Mouse (Mus musculus) intestine, embryonic 14.5 days (tissue): ENCODE results near the gene B3gnt3. TPM values are rescaled to one million over a fixed set of nuclear protein-coding genes. Genes with fewer than 3 reads are reported as not detected.
A peak's percentile ranks its signal among the peaks of the same experiment; 100 is the strongest.

Experiments used
- ATAC-seq: fragments of 200-750 bp; cut with Nextera tagmentation; replicated peaks from 2 replicates; pipeline ENCODE4 v1.8.0; 2017; ENCODE audit warnings: low read depth, moderate number of reproducible peaks, moderate TSS enrichment, moderate library complexity; ENCODE audit not compliant: low FRiP score, low TSS enrichment
- DNase-seq: peaks from one replicate; pipeline ENCODE4 v3.0.0-alpha.2; 2018; ENCODE audit warnings: low spot score
- H3K27ac ChIP-seq: fragments of 300-500 bp; sonication (generic); 2 replicates; pipeline ENCODE4 v1.5.1; 2014; ENCODE audit warnings: low read depth, mild to moderate bottlenecking, control low read depth
- H3K27me3 ChIP-seq: fragments of 300-500 bp; sonication (generic); replicated peaks from 2 replicates; pipeline ENCODE4 v1.6.1; 2014; ENCODE audit warnings: low read length, control low read depth; ENCODE audit not compliant: control insufficient read depth, insufficient read depth
- H3K36me3 ChIP-seq: fragments of 300-500 bp; sonication (generic); 2 replicates; pipeline ENCODE4 v1.6.1; 2014; ENCODE audit warnings: low read length, control low read depth; ENCODE audit not compliant: control insufficient read depth, insufficient read depth
- H3K4me1 ChIP-seq: fragments of 300-500 bp; sonication (generic); replicated peaks from 2 replicates; pipeline ENCODE4 v1.6.1; 2014; ENCODE audit warnings: low read length, control low read depth, mixed read lengths; ENCODE audit not compliant: control insufficient read depth, insufficient read depth
- H3K4me2 ChIP-seq: fragments of 300-500 bp; sonication (generic); 2 replicates; pipeline ENCODE4 v1.6.1; 2014; ENCODE audit warnings: low read length
- H3K4me3 ChIP-seq: fragments of 300-500 bp; sonication (generic); 2 replicates; pipeline ENCODE4 v1.5.1; 2014; ENCODE audit warnings: low read depth, low read length, control low read depth, mixed read lengths
- H3K9ac ChIP-seq: fragments of 300-500 bp; sonication (generic); 2 replicates; pipeline ENCODE4 v1.6.1; 2014; ENCODE audit warnings: mild to moderate bottlenecking, low read length
- H3K9me3 ChIP-seq: fragments of 300-500 bp; sonication (generic); 2 replicates; pipeline ENCODE4 v1.6.1; 2016; ENCODE audit warnings: low read length, control low read depth; ENCODE audit not compliant: control insufficient read depth
- whole genome bisulfite sequencing: fragments of 180-500 bp; shearing (Covaris S2); extraction: QIAGEN DNeasy Blood & Tissue Kit; methylation state at CpG from one replicate; pipeline ENCODE4 v1.1.7; 2014; 5-methylcytosine and 5-hydroxymethylcytosine counted together
- polyA plus RNA-seq: library from polyadenylated mRNA; unstranded; fragments of >200 nt; fragmentation: Nextera tagmentation; extraction: Ambion mirVana; gene quantifications from 2 replicates; pipeline ENCODE4 v1.2.1, GENCODE M21; 2014

The B3gnt3 gene
- polyA plus RNA-seq, 1 experiment from 2014 or later: 8.4 TPM

DNA sequence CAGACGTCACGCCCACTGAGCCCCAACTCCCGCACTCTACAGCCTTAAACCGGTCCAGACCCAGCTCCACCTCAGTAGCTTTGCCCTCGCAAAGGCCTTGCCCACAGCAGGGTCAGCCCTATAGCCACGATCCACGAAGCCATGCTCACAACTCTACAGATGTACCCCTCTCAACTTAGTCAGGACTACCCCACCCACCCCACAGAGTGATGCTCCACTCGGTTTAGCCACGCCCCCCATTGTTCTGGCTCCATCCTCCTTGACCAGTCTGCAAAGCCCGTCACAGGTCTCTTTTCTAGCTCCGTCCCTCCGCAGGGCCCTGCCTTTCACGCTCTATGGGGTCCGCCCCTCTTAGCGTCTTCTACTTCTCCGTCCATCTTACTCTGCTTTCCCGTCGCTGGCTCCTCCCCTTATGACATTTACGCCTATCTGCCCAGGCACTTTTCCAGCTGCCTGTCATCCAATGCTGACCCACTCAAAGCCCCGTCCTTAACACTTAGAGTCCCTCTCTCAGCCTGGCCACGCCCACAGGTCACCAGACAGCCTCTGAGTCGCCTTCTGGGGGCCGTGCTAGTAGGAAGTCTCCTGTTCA lies 15.3 kb downstream of the B3gnt3 start:
- peak overlapping the region; percentile 19 for H3K4me3 ChIP-seq
- H3K27ac ChIP-seq: no peak overlapping the region
- ATAC-seq (peak; percentile 47), DNase-seq (peak; percentile 71)
- no peak overlapping the region for H3K9ac ChIP-seq
- H3K4me1 ChIP-seq: peaks cover 4% of the 10 kb centered on the region
- H3K36me3 ChIP-seq: no peaks in the 10 kb centered on the region
- H3K9me3 ChIP-seq: no peaks in the 10 kb centered on the region
- peak overlapping the region; percentile 46 for H3K4me2 ChIP-seq
- peaks cover 100% of the 10 kb centered on the region for H3K27me3 ChIP-seq
- whole genome bisulfite sequencing: 2% methylated on average over 23 of the region's 23 CpGs

- no peak overlapping the region for H3K9ac ChIP-seq
- peaks cover 4% of the 10 kb centered on the region for H3K4me1 ChIP-seq
- no peak for DNase-seq
- H3K27me3 ChIP-seq: peaks cover 100% of the 10 kb centered on the region
- H3K36me3 ChIP-seq: no peaks in the 10 kb centered on the region
- H3K9me3 ChIP-seq: no peaks in the 10 kb centered on the region
- no peak overlapping the region for H3K27ac ChIP-seq
- peak overlapping the region; percentile 46 for H3K4me2 ChIP-seq
- 6% methylated on average over 29 of the region's 29 CpGs for WGBS
- H3K4me3 ChIP-seq: peak overlapping the region; percentile 19
- ATAC-seq: peak; percentile 45; the same call in 1 of the 2 replicates
These were observed 16.0 kb downstream of the B3gnt3 start for GRCm38 (mm10) chr8:71685573-71685972.

DNA sequence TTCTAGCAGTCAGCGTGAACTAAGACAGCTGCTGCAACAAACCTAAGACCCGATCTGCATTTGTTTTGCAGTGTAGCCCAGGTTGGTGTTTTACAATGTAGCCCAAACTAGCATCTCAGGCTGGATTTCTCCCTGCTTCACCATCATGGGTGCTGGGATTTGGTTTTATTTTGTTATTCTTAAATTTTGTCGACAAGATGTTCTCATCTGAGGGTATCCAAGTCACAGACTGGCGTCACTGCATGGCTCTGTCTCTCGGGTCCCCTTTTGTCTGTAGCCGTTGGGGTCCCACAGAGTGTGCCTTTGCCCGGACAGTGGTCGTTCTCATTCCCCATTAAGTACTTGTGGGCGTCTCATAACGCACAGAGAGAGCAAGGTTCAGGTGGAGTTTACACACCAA lies 16.9 kb downstream of the B3gnt3 start:
- H3K27me3 ChIP-seq: peaks cover 100% of the 10 kb centered on the region
- H3K9me3 ChIP-seq: no peaks in the 10 kb centered on the region
- no peak overlapping the region for H3K27ac ChIP-seq
- peaks cover 4% of the 10 kb centered on the region for H3K4me1 ChIP-seq
- ATAC-seq (no peak), DNase-seq (no peak)
- H3K36me3 ChIP-seq: no peaks in the 10 kb centered on the region
- 31% methylated on average over 10 of the region's 10 CpGs for whole genome bisulfite sequencing
- no peak overlapping the region for H3K4me2 ChIP-seq
- H3K4me3 ChIP-seq: no peak overlapping the region
- no peak overlapping the region for H3K9ac ChIP-seq

- ATAC-seq (no peak), DNase-seq (no peak)
- 74% methylated on average over 12 of the region's 12 CpGs for WGBS
- Histone ChIP-seq H3K27me3 (peaks cover 100% of the 10 kb centered on the region), H3K27ac (no peak overlapping the region), H3K4me3 (no peak overlapping the region), H3K4me2 (no peak overlapping the region), H3K36me3 (no peaks in the 10 kb centered on the region), H3K9ac (no peak overlapping the region), H3K4me1 (peaks cover 4% of the 10 kb centered on the region), H3K9me3 (no peaks in the 10 kb centered on the region)
These were observed 18.8 kb downstream of the B3gnt3 start for GRCm38 (mm10) chr8:71682832-71683231.

GRCm38 (mm10) chr8:71681369-71681915 lies 20.1 kb downstream of the B3gnt3 start:
- DNase-seq: peak; percentile 61
- H3K9me3 ChIP-seq: no peaks in the 10 kb centered on the region
- H3K4me2 ChIP-seq: no peak overlapping the region
- WGBS: 18% methylated on average over 18 of the region's 18 CpGs
- no peak overlapping the region for H3K27ac ChIP-seq
- H3K36me3 ChIP-seq: no peaks in the 10 kb centered on the region
- peaks cover 89% of the 10 kb centered on the region for H3K27me3 ChIP-seq
- no peak for ATAC-seq
- H3K4me3 ChIP-seq: no peak overlapping the region
- no peak overlapping the region for H3K9ac ChIP-seq
- peaks cover 4% of the 10 kb centered on the region for H3K4me1 ChIP-seq

DNA sequence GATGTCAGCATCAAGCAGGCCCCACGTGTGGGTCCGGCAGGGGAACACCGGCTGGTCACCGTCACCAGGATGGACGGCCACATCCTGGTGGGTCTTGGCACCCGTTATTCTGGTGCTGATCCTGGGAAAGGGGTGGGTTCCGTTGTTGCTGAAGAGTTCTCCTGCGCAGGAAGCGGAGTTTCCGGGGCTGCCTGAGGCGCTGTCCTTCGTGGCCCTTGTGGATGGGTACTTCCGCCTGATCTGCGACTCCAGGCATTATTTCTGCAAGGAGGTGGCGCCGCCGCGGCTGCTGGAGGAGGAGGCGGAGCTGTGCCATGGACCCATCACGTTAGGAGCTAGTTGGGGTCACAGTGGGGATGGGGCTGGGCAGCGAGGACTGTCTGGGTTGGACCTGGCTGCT lies 21.1 kb downstream of the B3gnt3 start:
- Histone ChIP-seq H3K4me3 (no peak overlapping the region), H3K4me1 (0 out of 2 replicates have a peak, but pooled peaks cover 3% of the 10 kb centered on the region)

DNA sequence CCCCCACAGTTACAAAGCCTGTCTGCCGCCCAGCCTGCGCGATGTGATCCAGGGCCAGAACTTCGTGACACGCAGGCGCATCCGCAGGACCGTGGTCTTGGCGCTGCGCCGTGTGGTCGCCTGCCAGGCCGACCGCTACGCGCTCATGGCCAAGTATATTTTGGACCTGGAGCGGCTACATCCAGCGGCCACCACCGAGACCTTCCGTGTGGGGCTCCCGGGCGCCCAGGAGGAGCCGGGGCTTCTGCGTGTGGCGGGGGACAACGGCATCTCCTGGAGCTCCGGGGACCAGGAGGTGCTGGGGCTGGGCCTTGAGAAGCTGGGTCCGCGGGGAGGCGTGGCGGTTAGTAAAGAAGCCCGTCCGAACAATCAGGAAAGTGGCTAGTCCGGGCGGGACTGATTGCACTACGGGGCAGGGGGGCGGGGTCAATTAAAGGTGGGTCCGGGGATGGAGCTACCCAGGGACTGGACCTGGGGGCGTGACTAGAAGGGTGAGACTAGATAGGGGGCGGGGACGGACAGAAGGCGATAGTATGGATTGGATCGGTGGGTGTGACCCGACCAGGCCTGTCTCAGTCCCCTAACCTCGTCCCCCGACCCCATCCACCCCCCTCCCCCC lies 21.9 kb downstream of the B3gnt3 start:
- Histone ChIP-seq H3K9me3 (no peaks in the 10 kb centered on the region), H3K4me3 (peak overlapping the region; percentile 15; the same call in 1 of the 2 replicates), H3K27ac (no peak overlapping the region), H3K4me1 (0 out of 2 replicates have a peak, but pooled peaks cover 3% of the 10 kb centered on the region), H3K9ac (no peak overlapping the region), H3K27me3 (peaks cover 77% of the 10 kb centered on the region), H3K4me2 (peak overlapping the region; percentile 49), H3K36me3 (no peaks in the 10 kb centered on the region)
- WGBS: 3% methylated on average over 46 of the region's 46 CpGs
- ATAC-seq (0 out of 2 replicates have a peak, but pooled peaks have one; percentile 19), DNase-seq (peak; percentile 57)

More for the DNA sequence above, 21.1 kb downstream of the B3gnt3 start:
- H3K27me3 ChIP-seq: peaks cover 80% of the 10 kb centered on the region
- no peaks in the 10 kb centered on the region for H3K36me3 ChIP-seq
- H3K4me2 ChIP-seq: no peak overlapping the region; the same call in 1 of the 2 replicates
- H3K27ac ChIP-seq: no peak overlapping the region
- H3K9ac ChIP-seq: no peak overlapping the region
- no peaks in the 10 kb centered on the region for H3K9me3 ChIP-seq
- WGBS: 7% methylated on average over 21 of the region's 21 CpGs
- DNase-seq (no peak), ATAC-seq (no peak)

- DNase-seq (no peak), ATAC-seq (no peak)
- peaks cover 71% of the 10 kb centered on the region for H3K27me3 ChIP-seq
- H3K4me1 ChIP-seq: 0 out of 2 replicates have a peak, but pooled peaks cover 3% of the 10 kb centered on the region
- no peaks in the 10 kb centered on the region for H3K9me3 ChIP-seq
- no peak overlapping the region for H3K27ac ChIP-seq
- 27% methylated on average over 16 of the region's 16 CpGs for WGBS
- H3K4me2 ChIP-seq: peak overlapping the region; percentile 49
- H3K4me3 ChIP-seq: 0 out of 2 replicates have a peak overlapping the region, but pooled peaks have one; percentile 15
- H3K36me3 ChIP-seq: no peaks in the 10 kb centered on the region
- H3K9ac ChIP-seq: no peak overlapping the region
These were observed 22.5 kb downstream of the B3gnt3 start for GRCm38 (mm10) chr8:71679116-71679515.
